Mouse (Mus musculus): ENCODE results near the gene Flywch2. TPM values are rescaled to one million over a fixed set of nuclear protein-coding genes. Genes with fewer than 3 reads are reported as not detected.

Gene Flywch2
- polyA plus RNA-seq, 1 experiment from 2014 or later: 19.1 TPM

DNA sequence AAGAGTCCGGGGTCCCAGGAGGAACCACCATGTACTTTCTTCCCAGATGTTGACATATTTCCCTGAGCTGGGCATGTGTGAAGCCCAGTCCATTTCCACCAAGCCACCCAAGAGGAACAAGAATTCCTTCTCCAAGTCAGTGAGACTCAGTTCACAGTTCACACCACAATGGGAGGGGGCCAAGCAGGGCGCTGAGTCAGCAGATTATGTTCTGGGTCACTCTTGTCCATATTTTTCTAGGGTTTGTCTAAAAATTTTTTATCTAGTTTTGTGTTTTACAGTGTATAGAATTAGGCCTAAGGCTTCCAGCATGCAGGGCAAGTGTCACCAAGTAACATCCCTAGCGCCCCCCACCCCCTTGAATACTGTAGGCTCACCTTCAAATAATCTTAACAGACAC lies 24.7 kb downstream of the Flywch2 start:
- Histone ChIP-seq H3K27ac (ENCODE audit: low read depth, low read length) (no peak overlapping the region), H3K9ac (ENCODE audit: low read depth, low read length) (no peak overlapping the region), H3K4me2 (replicated peaks; ENCODE audit: low read depth) (no peak overlapping the region), H3K9me3 (ENCODE audit: control insufficient read depth) (no peaks in the 10 kb centered on the region), H3K36me3 (ENCODE audit: control insufficient read depth, insufficient read depth) (peaks cover 40% of the 10 kb centered on the region), H3K4me1 (replicated peaks; ENCODE audit: control insufficient read depth, insufficient read depth, low read length) (no peaks in the 10 kb centered on the region), H3K4me3 (ENCODE audit: low read depth, low read length) (no peak overlapping the region), H3K27me3 (replicated peaks; ENCODE audit: control insufficient read depth, insufficient read depth, low read length) (no peaks in the 10 kb centered on the region)
- no peak for ATAC-seq
- 99% methylated on average over 3 of the region's 3 CpGs for WGBS
- TF ChIP-seq CTCF (IDR thresholded peaks at IDR 0.05; ENCODE audit: low read depth): no peak

DNA sequence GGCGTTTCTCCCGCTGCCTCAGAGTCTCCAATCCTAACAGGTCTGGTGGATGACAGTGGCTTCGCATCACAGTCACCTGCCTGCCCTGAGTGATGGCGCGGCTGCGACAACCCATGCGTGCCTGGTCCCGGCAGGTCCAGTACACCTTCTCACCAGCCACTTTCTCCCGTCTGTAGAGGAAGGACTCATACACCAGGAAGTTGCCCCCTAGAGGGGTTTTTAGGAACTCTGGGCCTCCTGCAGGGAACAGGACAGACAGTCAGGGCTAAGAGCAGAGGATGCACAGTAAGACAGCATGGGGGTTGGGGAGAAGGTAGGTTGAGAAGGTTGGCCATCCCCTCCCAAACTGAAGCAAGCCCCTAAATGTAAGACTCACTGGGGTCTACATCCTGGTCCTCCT lies 25.6 kb downstream of the Flywch2 start:
- 96% methylated on average over 9 of the region's 9 CpGs for WGBS
- no peak for ATAC-seq
- Histone ChIP-seq H3K4me1 (replicated peaks; ENCODE audit: control insufficient read depth, insufficient read depth, low read length) (no peaks in the 10 kb centered on the region), H3K27ac (ENCODE audit: low read depth, low read length) (no peak overlapping the region), H3K9me3 (ENCODE audit: control insufficient read depth) (no peaks in the 10 kb centered on the region), H3K9ac (ENCODE audit: low read depth, low read length) (no peak overlapping the region), H3K4me3 (ENCODE audit: low read depth, low read length) (no peak overlapping the region), H3K27me3 (replicated peaks; ENCODE audit: control insufficient read depth, insufficient read depth, low read length) (no peaks in the 10 kb centered on the region), H3K36me3 (ENCODE audit: control insufficient read depth, insufficient read depth) (peaks cover 48% of the 10 kb centered on the region), H3K4me2 (replicated peaks; ENCODE audit: low read depth) (no peak overlapping the region)
- TF ChIP-seq CTCF (IDR thresholded peaks at IDR 0.05; ENCODE audit: low read depth): no peak

GRCm38 (mm10) chr17:23758801-23759200 lies 27.1 kb downstream of the Flywch2 start:
- no peaks in the 10 kb centered on the region for H3K9me3 ChIP-seq (ENCODE audit: control insufficient read depth)
- ATAC-seq: no peak
- H3K4me2 ChIP-seq (replicated peaks; ENCODE audit: low read depth): no peak overlapping the region
- TF ChIP-seq CTCF (IDR thresholded peaks at IDR 0.05; ENCODE audit: low read depth): no peak
- H3K4me1 ChIP-seq (replicated peaks; ENCODE audit: control insufficient read depth, insufficient read depth, low read length): no peaks in the 10 kb centered on the region
- peaks cover 48% of the 10 kb centered on the region for H3K36me3 ChIP-seq (ENCODE audit: control insufficient read depth, insufficient read depth)
- H3K4me3 ChIP-seq (ENCODE audit: low read depth, low read length): no peak overlapping the region
- 70% methylated on average over 8 of the region's 8 CpGs for WGBS
- no peaks in the 10 kb centered on the region for H3K27me3 ChIP-seq (replicated peaks; ENCODE audit: control insufficient read depth, insufficient read depth, low read length)
- no peak overlapping the region for H3K9ac ChIP-seq (ENCODE audit: low read depth, low read length)
- H3K27ac ChIP-seq (ENCODE audit: low read depth, low read length): no peak overlapping the region

- Histone ChIP-seq H3K9ac (ENCODE audit: low read depth, low read length) (no peak overlapping the region), H3K36me3 (ENCODE audit: control insufficient read depth, insufficient read depth) (peaks cover 60% of the 10 kb centered on the region), H3K4me1 (replicated peaks; ENCODE audit: control insufficient read depth, insufficient read depth, low read length) (no peaks in the 10 kb centered on the region), H3K9me3 (ENCODE audit: control insufficient read depth) (no peaks in the 10 kb centered on the region), H3K27me3 (replicated peaks; ENCODE audit: control insufficient read depth, insufficient read depth, low read length) (no peaks in the 10 kb centered on the region), H3K4me2 (replicated peaks; ENCODE audit: low read depth) (no peak overlapping the region), H3K27ac (ENCODE audit: low read depth, low read length) (no peak overlapping the region), H3K4me3 (ENCODE audit: low read depth, low read length) (no peak overlapping the region)
- ATAC-seq: no peak
- TF ChIP-seq CTCF (IDR thresholded peaks at IDR 0.05; ENCODE audit: low read depth): no peak
- WGBS: 88% methylated on average over 9 of the region's 9 CpGs
Observed at GRCm38 (mm10) chr17:23757581-23757980, 28.3 kb downstream of the Flywch2 start.

GRCm38 (mm10) chr17:23755689-23756088 lies 30.2 kb downstream of the Flywch2 start:
- Histone ChIP-seq H3K9ac (ENCODE audit: low read depth, low read length) (no peak overlapping the region), H3K4me3 (ENCODE audit: low read depth, low read length) (no peak overlapping the region), H3K4me2 (replicated peaks; ENCODE audit: low read depth) (no peak overlapping the region), H3K27me3 (replicated peaks; ENCODE audit: control insufficient read depth, insufficient read depth, low read length) (no peaks in the 10 kb centered on the region), H3K27ac (ENCODE audit: low read depth, low read length) (no peak overlapping the region), H3K9me3 (ENCODE audit: control insufficient read depth) (no peaks in the 10 kb centered on the region), H3K4me1 (replicated peaks; ENCODE audit: control insufficient read depth, insufficient read depth, low read length) (no peaks in the 10 kb centered on the region), H3K36me3 (ENCODE audit: control insufficient read depth, insufficient read depth) (peaks cover 70% of the 10 kb centered on the region)
- no peak for TF ChIP-seq CTCF (IDR thresholded peaks at IDR 0.05; ENCODE audit: low read depth)
- no peak for ATAC-seq
- 84% methylated on average over 13 of the region's 13 CpGs for WGBS

DNA sequence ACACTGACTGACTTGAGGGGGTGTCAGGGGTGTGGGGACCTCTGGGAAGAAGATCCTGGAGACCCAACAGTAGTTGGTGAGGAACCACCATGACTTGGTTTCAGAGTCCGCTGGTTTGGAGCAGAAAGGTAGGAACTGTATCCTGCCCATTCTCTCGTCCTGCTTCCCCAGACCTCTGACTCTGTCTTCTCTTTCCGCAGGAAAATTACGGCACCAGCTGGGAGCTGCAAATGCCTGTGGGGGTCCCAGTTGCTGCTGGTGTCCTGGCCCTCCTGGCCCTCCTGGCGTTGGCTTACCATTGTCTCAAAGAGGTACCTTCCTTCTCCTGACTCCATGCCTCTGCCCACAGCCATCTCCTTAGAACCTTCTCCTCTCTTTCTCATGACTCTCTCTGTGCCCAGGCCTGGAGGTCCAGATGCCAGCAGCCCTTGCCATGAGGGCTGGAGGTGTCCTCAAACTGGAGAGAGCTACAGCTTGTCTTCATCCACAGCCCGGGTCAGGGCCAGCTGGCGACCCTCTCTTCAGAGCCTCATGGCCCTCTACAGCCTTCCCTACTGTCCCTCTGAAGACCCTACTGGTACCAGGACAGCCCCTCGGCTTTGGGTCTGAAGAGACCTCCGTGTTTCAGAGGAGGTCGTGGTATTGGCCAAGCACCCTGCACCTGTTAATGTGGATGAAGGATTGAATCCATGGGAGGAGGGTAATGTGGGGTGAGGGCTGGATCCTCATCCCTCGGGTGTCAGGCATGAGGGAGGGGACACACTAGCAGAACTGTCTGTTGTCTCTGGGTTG lies 36.3 kb downstream of the Flywch2 start:
- no peaks in the 10 kb centered on the region; the same call in 1 of the 2 replicates for H3K4me1 ChIP-seq (replicated peaks; ENCODE audit: control insufficient read depth, insufficient read depth, low read length)
- no peak for TF ChIP-seq CTCF (IDR thresholded peaks at IDR 0.05; ENCODE audit: low read depth)
- peak overlapping the region; percentile 53 for H3K4me2 ChIP-seq (replicated peaks; ENCODE audit: low read depth)
- no peaks in the 10 kb centered on the region for H3K9me3 ChIP-seq (ENCODE audit: control insufficient read depth)
- peaks cover 24% of the 10 kb centered on the region; the same call in 1 of the 2 replicates for H3K36me3 ChIP-seq (ENCODE audit: control insufficient read depth, insufficient read depth)
- H3K27me3 ChIP-seq (replicated peaks; ENCODE audit: control insufficient read depth, insufficient read depth, low read length): peaks cover 14% of the 10 kb centered on the region
- ATAC-seq: peak; percentile 6; the same call in 1 of the 2 replicates
- H3K9ac ChIP-seq (ENCODE audit: low read depth, low read length): 0 out of 2 replicates have a peak overlapping the region, but pooled peaks have one; percentile 7
- WGBS: 85% methylated on average over 10 of the region's 11 CpGs
- peak overlapping the region; percentile 76 for H3K27ac ChIP-seq (ENCODE audit: low read depth, low read length)
- peak overlapping the region; percentile 13 for H3K4me3 ChIP-seq (ENCODE audit: low read depth, low read length)

Measured in intestine, postnatal 0 days (tissue).